Mouse (Mus musculus): Measurements from ENCODE around the gene Stard9. TPM values are rescaled to one million over a fixed set of nuclear protein-coding genes. Genes with fewer than 3 reads are reported as not detected.

Stard9 gene
- total and polyA plus RNA-seq, 3 experiments: 0.23 to 0.81 (median 0.76) TPM

DNA sequence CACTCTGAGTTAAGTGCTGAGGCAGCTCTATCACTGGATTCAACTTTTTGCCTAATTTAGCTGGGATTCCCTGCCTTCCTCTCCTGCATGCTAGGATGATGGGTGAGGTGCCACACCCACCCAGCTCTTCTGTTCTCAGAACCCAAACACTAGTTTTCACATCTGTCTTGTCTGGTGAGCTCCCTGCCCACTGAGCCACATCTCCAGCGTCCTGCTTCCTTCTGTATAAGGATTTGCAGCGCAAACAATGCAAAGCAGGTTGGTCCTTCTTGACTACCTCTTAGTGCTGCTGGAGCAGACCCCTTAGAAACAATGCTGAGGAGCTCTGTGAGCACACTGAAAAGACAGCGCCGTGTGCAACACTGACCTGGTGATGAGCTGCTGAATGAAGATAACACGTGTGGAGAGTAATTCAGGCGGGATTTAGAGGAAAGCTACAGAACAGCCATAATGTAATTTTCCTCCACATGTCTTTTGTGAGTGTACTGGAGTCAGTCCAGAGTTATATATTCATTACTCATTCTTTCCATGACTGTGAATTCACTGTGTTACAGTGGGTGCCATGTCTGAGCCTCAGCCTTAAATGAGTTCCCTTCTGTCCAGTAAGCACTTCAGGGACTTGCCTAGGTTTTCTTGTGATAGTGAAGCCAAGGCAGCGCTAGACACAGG, 23.5 kb downstream of the Stard9 start:
- Histone ChIP-seq H3K9me3 (replicated peaks; ENCODE audit: low read length) (peaks cover 2% of the 10 kb centered on the region), H3K4me3 (replicated peaks in 1 of 3; ENCODE audit: low read depth in 2 of 3, low read length in 2 of 3, poor library complexity in 1 of 3) (no peak overlapping the region), H3K27ac (ENCODE audit: insufficient read depth, low read depth) (no peak overlapping the region), H3K4me1 (ENCODE audit: control insufficient read depth in 1 of 2, insufficient read depth in 2 of 2) (peaks cover 10 to 11% of the 10 kb centered on the region in 2 experiments; a peak in 3 of 4 replicates), H3K36me3 (replicated peaks in 1 of 2; ENCODE audit: control insufficient read depth in 1 of 2, insufficient read depth in 1 of 2, low read length in 1 of 2) (no peaks in the 10 kb centered on the region), H3K27me3 (replicated peaks) (no peaks in the 10 kb centered on the region), H3K4me2 (ENCODE audit: insufficient read depth, low read depth, poor library complexity, severe bottlenecking) (no peak overlapping the region), H3K9ac (ENCODE audit: insufficient read depth, low read depth) (no peak overlapping the region), H3K79me2 (replicated peaks; ENCODE audit: control insufficient read depth, extremely low read depth, insufficient read depth, poor library complexity, severe bottlenecking) (no peaks in the 10 kb centered on the region)
- dilution Hi-C loops (cut with MboI; ENCODE audit: extremely low pct_ligation_motif_present, extremely low pct_unique_long_range_greater_than_20kb, low sequenced_read_pairs): no loop called here
- in situ Hi-C loops (cut with MboI; ENCODE audit: low pct_ligation_motif_present, low pct_unique_long_range_greater_than_20kb, low sequenced_read_pairs): no loop called here
- no peak for DNase-seq (ENCODE audit: extremely low read depth)
- TF ChIP-seq UBTF (IDR thresholded peaks at IDR 0.05; ENCODE audit: low read depth, low read length): no peak
- peak; percentile 50; the same call in 1 of the 2 replicates for TF ChIP-seq EP300 (IDR thresholded peaks at IDR 0.05; ENCODE audit: low read length)
- TF ChIP-seq JUND (conservative IDR thresholded peaks at IDR 0.05; ENCODE audit: low read depth, low read length): peak; percentile 89
- TF ChIP-seq ZNF384 (IDR thresholded peaks at IDR 0.05; ENCODE audit: low read depth, low read length): no peak
- TF ChIP-seq BHLHE40 (IDR thresholded peaks at IDR 0.05; ENCODE audit: low read depth, low read length): no peak
- 0 out of 2 replicates have a peak, but pooled peaks have one; percentile 31 for TF ChIP-seq MYC (IDR thresholded peaks at IDR 0.05; ENCODE audit: low read depth, low read length)
- no peak for TF ChIP-seq E2F4 (IDR thresholded peaks at IDR 0.05; ENCODE audit: insufficient replicate concordance, low read depth, low read length)
- peak; percentile 82 for TF ChIP-seq JUN (IDR thresholded peaks at IDR 0.05; ENCODE audit: insufficient read depth, low read depth, low read length)
- TF ChIP-seq MXI1 (IDR thresholded peaks at IDR 0.05; ENCODE audit: low read depth, low read length): peak; percentile 24; the same call in 1 of the 2 replicates
- 0 out of 2 replicates have a peak, but pooled peaks have one; percentile 7 for TF ChIP-seq MAFK (IDR thresholded peaks at IDR 0.05; ENCODE audit: insufficient replicate concordance, low read length)
- TF ChIP-seq CHD1 (IDR thresholded peaks at IDR 0.05; ENCODE audit: low read depth, low read length): no peak

DNA sequence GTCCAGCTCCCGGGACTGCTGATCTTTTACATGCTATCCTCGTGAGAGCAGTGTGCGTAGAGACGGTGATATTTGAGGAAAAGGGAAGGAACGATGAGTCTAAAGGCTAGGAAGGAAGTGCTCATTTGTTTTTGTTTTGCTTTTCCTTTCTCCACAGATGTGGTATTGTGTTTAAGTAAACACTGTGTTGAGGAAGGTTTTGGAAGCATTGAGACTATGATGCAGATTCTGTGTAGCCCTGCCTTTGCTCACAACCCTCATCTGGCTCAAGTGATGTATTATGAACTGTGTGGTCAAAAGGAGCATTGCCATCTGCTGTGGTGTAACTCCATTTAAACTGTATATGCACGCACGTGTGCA, 24.0 kb downstream of the Stard9 start:
- Histone ChIP-seq H3K79me2 (replicated peaks; ENCODE audit: control insufficient read depth, extremely low read depth, insufficient read depth, poor library complexity, severe bottlenecking) (no peaks in the 10 kb centered on the region), H3K27ac (ENCODE audit: insufficient read depth, low read depth) (no peak overlapping the region), H3K4me3 (replicated peaks in 1 of 3; ENCODE audit: low read depth in 2 of 3, low read length in 2 of 3, poor library complexity in 1 of 3) (no peak overlapping the region), H3K9me3 (replicated peaks; ENCODE audit: low read length) (peaks cover 2% of the 10 kb centered on the region), H3K4me1 (ENCODE audit: control insufficient read depth in 1 of 2, insufficient read depth in 2 of 2) (peaks cover 10 to 11% of the 10 kb centered on the region in 2 experiments; a peak in 3 of 4 replicates), H3K27me3 (replicated peaks) (no peaks in the 10 kb centered on the region), H3K36me3 (replicated peaks in 1 of 2; ENCODE audit: control insufficient read depth in 1 of 2, insufficient read depth in 1 of 2, low read length in 1 of 2) (no peaks in the 10 kb centered on the region), H3K9ac (ENCODE audit: insufficient read depth, low read depth) (no peak overlapping the region), H3K4me2 (ENCODE audit: insufficient read depth, low read depth, poor library complexity, severe bottlenecking) (no peak overlapping the region)
- dilution Hi-C loops (cut with MboI; ENCODE audit: extremely low pct_ligation_motif_present, extremely low pct_unique_long_range_greater_than_20kb, low sequenced_read_pairs) (no loop called here), in situ Hi-C loops (cut with MboI; ENCODE audit: low pct_ligation_motif_present, low pct_unique_long_range_greater_than_20kb, low sequenced_read_pairs) (no loop called here)
- DNase-seq (ENCODE audit: extremely low read depth): no peak
- TF ChIP-seq CHD1 (IDR thresholded peaks at IDR 0.05; ENCODE audit: low read depth, low read length): no peak
- TF ChIP-seq SIN3A (IDR thresholded peaks at IDR 0.05; ENCODE audit: low read length): no peak
- TF ChIP-seq HCFC1 (IDR thresholded peaks at IDR 0.05; ENCODE audit: low read depth, low read length): no peak
- no peak for TF ChIP-seq CTCF (conservative IDR thresholded peaks at IDR 0.05 in 1 of 2, IDR thresholded peaks at IDR 0.05 in 1 of 2; ENCODE audit: low read depth in 2 of 2, low read length in 2 of 2)
- TF ChIP-seq UBTF (IDR thresholded peaks at IDR 0.05; ENCODE audit: low read depth, low read length): no peak
- no peak for TF ChIP-seq BHLHE40 (IDR thresholded peaks at IDR 0.05; ENCODE audit: low read depth, low read length)
- TF ChIP-seq GABPA (IDR thresholded peaks at IDR 0.05; ENCODE audit: insufficient replicate concordance, low read depth, low read length): no peak
- TF ChIP-seq USF2 (conservative IDR thresholded peaks at IDR 0.05; ENCODE audit: low read depth, low read length): no peak
- TF ChIP-seq IRF4 (IDR thresholded peaks at IDR 0.05; ENCODE audit: low read depth, low read length): no peak
- no peak for TF ChIP-seq SMC3 (IDR thresholded peaks at IDR 0.05; ENCODE audit: low read depth, low read length)
- TF ChIP-seq ETS1 (conservative IDR thresholded peaks at IDR 0.05; ENCODE audit: low read depth, low read length): no peak
- TF ChIP-seq MXI1 (IDR thresholded peaks at IDR 0.05; ENCODE audit: low read depth, low read length): no peak
- TF ChIP-seq KAT2A (IDR thresholded peaks at IDR 0.05; ENCODE audit: insufficient replicate concordance, low read length): no peak
- no peak for TF ChIP-seq ELF1 (IDR thresholded peaks at IDR 0.05; ENCODE audit: low read depth, low read length)
- TF ChIP-seq ZNF384 (IDR thresholded peaks at IDR 0.05; ENCODE audit: low read depth, low read length): no peak
- TF ChIP-seq ZC3H11A (IDR thresholded peaks at IDR 0.05; ENCODE audit: low read depth, low read length): no peak
- no peak for TF ChIP-seq TCF12 (IDR thresholded peaks at IDR 0.05; ENCODE audit: low read depth, low read length)
- TF ChIP-seq JUN (IDR thresholded peaks at IDR 0.05; ENCODE audit: insufficient read depth, low read depth, low read length): no peak
- TF ChIP-seq E2F4 (IDR thresholded peaks at IDR 0.05; ENCODE audit: insufficient replicate concordance, low read depth, low read length): no peak
- TF ChIP-seq NELFE (IDR thresholded peaks at IDR 0.05; ENCODE audit: low read depth, low read length): no peak
